Mouse (Mus musculus) myocyte (in vitro differentiated cells): ENCODE results near the gene Hnrnpk.

ENCODE experiments used
- CEBPB ChIP-seq: IDR thresholded peaks from 2 replicates; pipeline ENCODE4 v1.6.1; 2011; ENCODE audit warnings: mild to moderate bottlenecking, moderate library complexity; ENCODE audit not compliant: poor library complexity, insufficient read depth, severe bottlenecking
- E2F4 ChIP-seq: IDR thresholded peaks from one replicate; pipeline ENCODE4 v1.6.1; 2011; ENCODE audit warnings: mild to moderate bottlenecking, control low read depth, moderate library complexity; ENCODE audit not compliant: insufficient read depth
- POLR2A ChIP-seq: IDR thresholded peaks from one replicate; pipeline ENCODE4 v1.6.1; 2011; ENCODE audit warnings: low read depth, mild to moderate bottlenecking, control low read depth, moderate library complexity; ENCODE audit not compliant: insufficient read length
- TCF3 ChIP-seq: IDR thresholded peaks from one replicate; pipeline ENCODE4 v1.6.1; 2011; ENCODE audit warnings: low read depth, control low read depth; ENCODE audit not compliant: insufficient read length

- no peak for TF ChIP-seq E2F4
- TF ChIP-seq TCF3: no peak
- TF ChIP-seq POLR2A: no peak
- no peak for TF ChIP-seq CEBPB
Observed at GRCm38 (mm10) chr13:58389324-58389951, 13.7 kb downstream of the Hnrnpk start.
